In the genomic region with DNA sequence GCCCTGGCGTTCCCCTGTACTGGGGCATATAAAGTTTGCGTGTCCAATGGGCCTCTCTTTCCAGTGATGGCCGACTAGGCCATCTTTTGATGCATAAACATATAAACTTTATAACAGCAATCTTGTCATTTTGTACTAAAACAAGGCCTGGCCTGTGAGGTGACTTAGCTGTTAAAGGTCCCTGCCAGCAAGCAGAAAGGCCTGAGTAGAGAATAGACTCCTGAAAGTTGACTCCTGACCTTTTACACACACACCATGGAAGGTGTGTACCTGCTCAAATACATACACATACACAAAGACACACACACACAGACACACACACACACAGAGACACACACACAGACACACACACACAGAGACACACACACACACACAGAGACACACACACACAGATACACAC, we compare ENCODE assay signal across 1 mouse cellular context. TPM values are rescaled to one million over a fixed set of nuclear protein-coding genes. Genes with fewer than 3 reads are reported as not detected.
"Had no signal": no experiment of that assay in that cellular context is flagged by ENCODE, and none has a peak within 500 bp of the region (broad histone marks: within the 10 kb centered on the region; RNA-seq: fewer than 3 reads in every experiment).

No protein-coding gene starts in this region.

RNA-seq across cellular contexts. Expression of a gene that starts 55.4 kb away (rescaled TPM):
- polyA plus RNA-seq: liver, adult 2 months had no signal
